Mouse (Mus musculus): ENCODE measurements around the gene Bzw2. TPM values are rescaled to one million over a fixed set of nuclear protein-coding genes. Genes with fewer than 3 reads are reported as not detected.
A peak's percentile ranks its signal among the peaks of the same experiment; 100 is the strongest.

The Bzw2 gene
- total RNA-seq, 2 experiments from 2014 or later = 108 to 121 TPM

- no peak for ATAC-seq (replicated peaks; ENCODE audit: low FRiP score, low TSS enrichment, poor library complexity, severe bottlenecking)
Observed at GRCm38 (mm10) chr12:36140401-36140800, 17.5 kb downstream of the Bzw2 start.

- ATAC-seq (replicated peaks; ENCODE audit: low FRiP score, low TSS enrichment, poor library complexity, severe bottlenecking) = no peak
Observed at GRCm38 (mm10) chr12:36137192-36137591, 20.7 kb downstream of the Bzw2 start.

- ATAC-seq (replicated peaks; ENCODE audit: low FRiP score, low TSS enrichment, poor library complexity, severe bottlenecking) = no peak
Observed at GRCm38 (mm10) chr12:36136285-36136684, 21.6 kb downstream of the Bzw2 start.

- ATAC-seq (replicated peaks; ENCODE audit: low FRiP score, low TSS enrichment, poor library complexity, severe bottlenecking) = no peak
Observed at GRCm38 (mm10) chr12:36135409-36135808, 22.5 kb downstream of the Bzw2 start.

- no peak for ATAC-seq (replicated peaks; ENCODE audit: low FRiP score, low TSS enrichment, poor library complexity, severe bottlenecking)
Observed at GRCm38 (mm10) chr12:36134111-36134510, 23.8 kb downstream of the Bzw2 start.

GRCm38 (mm10) chr12:36133547-36133946 lies 24.3 kb downstream of the Bzw2 start:
- ATAC-seq (replicated peaks; ENCODE audit: low FRiP score, low TSS enrichment, poor library complexity, severe bottlenecking) = peak; percentile 51; the same call in 1 of the 2 replicates

- no peak for ATAC-seq (replicated peaks; ENCODE audit: low FRiP score, low TSS enrichment, poor library complexity, severe bottlenecking)
Observed at GRCm38 (mm10) chr12:36132668-36133067, 25.2 kb downstream of the Bzw2 start.

- ATAC-seq (replicated peaks; ENCODE audit: low FRiP score, low TSS enrichment, poor library complexity, severe bottlenecking) = no peak
Observed at GRCm38 (mm10) chr12:36132254-36132653, 25.6 kb downstream of the Bzw2 start.

GRCm38 (mm10) chr12:36129826-36130225 lies 28.1 kb downstream of the Bzw2 start:
- no peak for ATAC-seq (replicated peaks; ENCODE audit: low FRiP score, low TSS enrichment, poor library complexity, severe bottlenecking)

- ATAC-seq (replicated peaks; ENCODE audit: low FRiP score, low TSS enrichment, poor library complexity, severe bottlenecking) = no peak
Observed at GRCm38 (mm10) chr12:36126049-36126448, 31.8 kb downstream of the Bzw2 start.

GRCm38 (mm10) chr12:36119244-36119643 lies 38.6 kb downstream of the Bzw2 start:
- ATAC-seq (replicated peaks; ENCODE audit: low FRiP score, low TSS enrichment, poor library complexity, severe bottlenecking) = no peak

- ATAC-seq (replicated peaks; ENCODE audit: low FRiP score, low TSS enrichment, poor library complexity, severe bottlenecking) = no peak
Observed at GRCm38 (mm10) chr12:36117161-36117560, 40.7 kb downstream of the Bzw2 start.

- no peak for ATAC-seq (replicated peaks; ENCODE audit: low FRiP score, low TSS enrichment, poor library complexity, severe bottlenecking)
Observed at GRCm38 (mm10) chr12:36112081-36112480, 45.8 kb downstream of the Bzw2 start.

- no peak for ATAC-seq (replicated peaks; ENCODE audit: low FRiP score, low TSS enrichment, poor library complexity, severe bottlenecking)
Observed at GRCm38 (mm10) chr12:36111110-36111509, 46.8 kb downstream of the Bzw2 start.

GRCm38 (mm10) chr12:36110457-36110856 lies 47.4 kb downstream of the Bzw2 start:
- no peak for ATAC-seq (replicated peaks; ENCODE audit: low FRiP score, low TSS enrichment, poor library complexity, severe bottlenecking)

GRCm38 (mm10) chr12:36108442-36108841 lies 49.4 kb downstream of the Bzw2 start:
- no peak for ATAC-seq (replicated peaks; ENCODE audit: low FRiP score, low TSS enrichment, poor library complexity, severe bottlenecking)

- no peak for ATAC-seq (replicated peaks; ENCODE audit: low FRiP score, low TSS enrichment, poor library complexity, severe bottlenecking)
Observed at GRCm38 (mm10) chr12:36103592-36103910, 54.3 kb downstream of the Bzw2 start.

GRCm38 (mm10) chr12:36102733-36103591 lies 54.9 kb downstream of the Bzw2 start:
- no peak for ATAC-seq (replicated peaks; ENCODE audit: low FRiP score, low TSS enrichment, poor library complexity, severe bottlenecking)

- ATAC-seq (replicated peaks; ENCODE audit: low FRiP score, low TSS enrichment, poor library complexity, severe bottlenecking) = no peak
Observed at GRCm38 (mm10) chr12:36095371-36095880, 62.5 kb downstream of the Bzw2 start.

- ATAC-seq (replicated peaks; ENCODE audit: low FRiP score, low TSS enrichment, poor library complexity, severe bottlenecking) = no peak
Observed at GRCm38 (mm10) chr12:36093081-36093670, 64.7 kb downstream of the Bzw2 start.

- no peak for ATAC-seq (replicated peaks; ENCODE audit: low FRiP score, low TSS enrichment, poor library complexity, severe bottlenecking)
Observed at GRCm38 (mm10) chr12:36091964-36092363, 65.9 kb downstream of the Bzw2 start.
